ENCODE assay signal across 9 mouse cellular contexts in genomic region chr1:97553485-97554474, GRCm38 (mm10).
DNase-seq lines count a peak whose midpoint lies in the region; ATAC-seq and TF ChIP-seq lines count a peak whose summit lies in the region.
"Had no signal": no experiment of that assay in that cellular context is flagged by ENCODE, and none has a peak within 500 bp of the region (broad histone marks: within the 10 kb centered on the region; RNA-seq: fewer than 3 reads in every experiment).

No protein-coding gene starts in this region.

- no peak for TF ChIP-seq EP300 in CH12.LX (IDR thresholded peaks at IDR 0.05; ENCODE audit: low read length)
- TF ChIP-seq EP300 in lung, postnatal 0 days (IDR thresholded peaks at IDR 0.05), result no peak

- ATAC-seq in hindbrain, embryonic 15.5 days (ENCODE audit: low FRiP score, low read depth), result peak; percentile 98
- peak; percentile 92 for ATAC-seq in midbrain, embryonic 13.5 days
- no peak for ATAC-seq in kidney, embryonic 16.5 days (ENCODE audit: low FRiP score, low TSS enrichment)
- no peak for ATAC-seq in lung, postnatal 0 days

- peak; percentile 13 for DNase-seq in CH12.LX (ENCODE audit: extremely low read depth)
- DNase-seq in Muller cell, postnatal 12 days (ENCODE audit: inconsistent ontology term), result peak; percentile 9
- DNase-seq in testis, postnatal 14 days (ENCODE audit: low spot score), result no peak
- DNase-seq in lung, postnatal 0 days (ENCODE audit: low spot score), result no peak
- DNase-seq: kidney, postnatal 36 days; lung, postnatal 36 days had no signal

- no peak overlapping the region for H3K4me2 ChIP-seq in CH12.LX (ENCODE audit: insufficient read depth, low read depth, poor library complexity, severe bottlenecking)
- H3K4me2 ChIP-seq in hindbrain, embryonic 15.5 days, result no peak overlapping the region
- no peak overlapping the region for H3K4me2 ChIP-seq in midbrain, embryonic 13.5 days (replicated peaks)
- no peak overlapping the region for H3K4me2 ChIP-seq in kidney, embryonic 16.5 days (replicated peaks; ENCODE audit: low read depth, low read length)
- H3K4me2 ChIP-seq in lung, postnatal 0 days (replicated peaks; ENCODE audit: low read depth, low read length), result no peak overlapping the region

- TF ChIP-seq POLR2A in CH12.LX (IDR thresholded peaks at IDR 0.05; ENCODE audit: low read depth, low read length), result no peak

- no peak for TF ChIP-seq RAD21 in CH12.LX (IDR thresholded peaks at IDR 0.05; ENCODE audit: low read depth, low read length)

- in situ Hi-C loops in CH12.LX (cut with MboI; ENCODE audit: low pct_ligation_motif_present, low pct_unique_long_range_greater_than_20kb, low sequenced_read_pairs), result no loop called here

- 50% methylated on average over 8 of the region's 8 CpGs for WGBS in hindbrain, embryonic 15.5 days
- 55% methylated on average over 8 of the region's 8 CpGs for WGBS in midbrain, embryonic 13.5 days
- WGBS in kidney, embryonic 16.5 days, result 83% methylated on average over 8 of the region's 8 CpGs
- WGBS in lung, postnatal 0 days, result 80% methylated on average over 8 of the region's 8 CpGs

- no peaks in the 10 kb centered on the region for H3K9me3 ChIP-seq in CH12.LX (replicated peaks; ENCODE audit: low read length)
- H3K9me3 ChIP-seq in hindbrain, embryonic 15.5 days, result no peaks in the 10 kb centered on the region
- H3K9me3 ChIP-seq in midbrain, embryonic 13.5 days, result no peaks in the 10 kb centered on the region
- H3K9me3 ChIP-seq in kidney, embryonic 16.5 days (ENCODE audit: low read length), result no peaks in the 10 kb centered on the region
- no peaks in the 10 kb centered on the region for H3K9me3 ChIP-seq in lung, postnatal 0 days (ENCODE audit: low read length)

- H3K27ac ChIP-seq in CH12.LX (ENCODE audit: insufficient read depth, low read depth), result no peak overlapping the region
- peak overlapping the region; percentile 57 for H3K27ac ChIP-seq in hindbrain, embryonic 15.5 days (replicated peaks)
- no peak overlapping the region for H3K27ac ChIP-seq in midbrain, embryonic 13.5 days
- H3K27ac ChIP-seq in kidney, embryonic 16.5 days (ENCODE audit: low read length), result no peak overlapping the region
- H3K27ac ChIP-seq in lung, postnatal 0 days (ENCODE audit: low read length), result no peak overlapping the region

- H3K27me3 ChIP-seq in CH12.LX (replicated peaks), result no peaks in the 10 kb centered on the region
- no peaks in the 10 kb centered on the region for H3K27me3 ChIP-seq in hindbrain, embryonic 15.5 days
- no peaks in the 10 kb centered on the region for H3K27me3 ChIP-seq in midbrain, embryonic 13.5 days
- H3K27me3 ChIP-seq in kidney, embryonic 16.5 days (ENCODE audit: insufficient read depth, low read length), result no peaks in the 10 kb centered on the region
- no peaks in the 10 kb centered on the region for H3K27me3 ChIP-seq in lung, postnatal 0 days (replicated peaks; ENCODE audit: insufficient read depth, low read length)

- TF ChIP-seq CTCF in CH12.LX (conservative IDR thresholded peaks at IDR 0.05 in 1 of 2, IDR thresholded peaks at IDR 0.05 in 1 of 2; ENCODE audit: low read depth in 2 of 2, low read length in 2 of 2), result no peak
- no peak for TF ChIP-seq CTCF in lung, postnatal 0 days (IDR thresholded peaks at IDR 0.05)

- H3K4me1 ChIP-seq in CH12.LX (ENCODE audit: control insufficient read depth in 1 of 2, insufficient read depth in 2 of 2), result peaks cover 0 to 18% of the 10 kb centered on the region in 2 experiments; a peak in 2 of 4 replicates
- 0 out of 2 replicates have a peak, but pooled peaks cover 9% of the 10 kb centered on the region for H3K4me1 ChIP-seq in hindbrain, embryonic 15.5 days (replicated peaks)
- peaks cover 6% of the 10 kb centered on the region for H3K4me1 ChIP-seq in midbrain, embryonic 13.5 days (replicated peaks)
- H3K4me1 ChIP-seq in kidney, embryonic 16.5 days (ENCODE audit: insufficient read depth, low read length), result no peaks in the 10 kb centered on the region
- H3K4me1 ChIP-seq in lung, postnatal 0 days (ENCODE audit: insufficient read depth, low read depth, low read length), result no peaks in the 10 kb centered on the region

- H3K36me3 ChIP-seq in CH12.LX (replicated peaks in 1 of 2; ENCODE audit: control insufficient read depth in 1 of 2, insufficient read depth in 1 of 2, low read length in 1 of 2), result no peaks in the 10 kb centered on the region
- H3K36me3 ChIP-seq in hindbrain, embryonic 15.5 days, result no peaks in the 10 kb centered on the region
- no peaks in the 10 kb centered on the region for H3K36me3 ChIP-seq in midbrain, embryonic 13.5 days
- H3K36me3 ChIP-seq in kidney, embryonic 16.5 days (ENCODE audit: insufficient read depth, low read length), result no peaks in the 10 kb centered on the region
- H3K36me3 ChIP-seq in lung, postnatal 0 days (ENCODE audit: insufficient read depth, low read length), result no peaks in the 10 kb centered on the region

- H3K4me3 ChIP-seq in CH12.LX (replicated peaks in 1 of 3; ENCODE audit: low read depth in 2 of 3, low read length in 2 of 3, poor library complexity in 1 of 3), result no peak overlapping the region
- H3K4me3 ChIP-seq in hindbrain, embryonic 15.5 days, result no peak overlapping the region
- H3K4me3 ChIP-seq in midbrain, embryonic 13.5 days (replicated peaks), result no peak overlapping the region
- H3K4me3 ChIP-seq in kidney, embryonic 16.5 days (ENCODE audit: low read length), result no peak overlapping the region
- H3K4me3 ChIP-seq in lung, postnatal 0 days (ENCODE audit: low read depth, low read length), result no peak overlapping the region

- dilution Hi-C loops in CH12.LX (cut with MboI; ENCODE audit: extremely low pct_ligation_motif_present, extremely low pct_unique_long_range_greater_than_20kb, low sequenced_read_pairs), result no loop called here

- no peak overlapping the region for H3K9ac ChIP-seq in CH12.LX (ENCODE audit: insufficient read depth, low read depth)
- H3K9ac ChIP-seq in hindbrain, embryonic 15.5 days, result no peak overlapping the region
- H3K9ac ChIP-seq in midbrain, embryonic 13.5 days (replicated peaks), result no peak overlapping the region
- no peak overlapping the region for H3K9ac ChIP-seq in kidney, embryonic 16.5 days (replicated peaks; ENCODE audit: low read length)
- H3K9ac ChIP-seq in lung, postnatal 0 days (replicated peaks; ENCODE audit: low read depth), result no peak overlapping the region

- no peaks in the 10 kb centered on the region for H3K79me2 ChIP-seq in CH12.LX (replicated peaks; ENCODE audit: control insufficient read depth, extremely low read depth, insufficient read depth, poor library complexity, severe bottlenecking)

TF ChIP-seq in CH12.LX, 34 proteins besides CTCF, POLR2A, EP300 and RAD21:
- TF ChIP-seq E2F4 (IDR thresholded peaks at IDR 0.05; ENCODE audit: insufficient replicate concordance, low read depth, low read length) (no peak), RCOR1 (conservative IDR thresholded peaks at IDR 0.05; ENCODE audit: low read depth, low read length) (no peak), POLR2AphosphoS2 (IDR thresholded peaks at IDR 0.05; ENCODE audit: low read depth, low read length) (no peak), USF2 (conservative IDR thresholded peaks at IDR 0.05; ENCODE audit: low read depth, low read length) (no peak), ZKSCAN1 (IDR thresholded peaks at IDR 0.05; ENCODE audit: borderline replicate concordance, low read depth, low read length) (no peak), JUN (IDR thresholded peaks at IDR 0.05; ENCODE audit: insufficient read depth, low read depth, low read length) (no peak), ZC3H11A (IDR thresholded peaks at IDR 0.05; ENCODE audit: low read depth, low read length) (no peak), KAT2A (IDR thresholded peaks at IDR 0.05; ENCODE audit: insufficient replicate concordance, low read length) (no peak), HCFC1 (IDR thresholded peaks at IDR 0.05; ENCODE audit: low read depth, low read length) (no peak), TBP (conservative IDR thresholded peaks at IDR 0.05; ENCODE audit: low read depth, low read length) (no peak), JUND (conservative IDR thresholded peaks at IDR 0.05; ENCODE audit: low read depth, low read length) (no peak), CHD2 (IDR thresholded peaks at IDR 0.05; ENCODE audit: low read length) (no peak), BHLHE40 (IDR thresholded peaks at IDR 0.05; ENCODE audit: low read depth, low read length) (no peak), MAZ (IDR thresholded peaks at IDR 0.05; ENCODE audit: low read depth, low read length) (no peak)

Comparison
In these comparisons a context has a peak if more than half of its experiments do, and no peak if none do; other contexts are left out.
1. DNase-seq: peak in CH12.LX (single experiment) and Muller cell, postnatal 12 days (single experiment); none in testis, postnatal 14 days (single experiment) and lung, postnatal 0 days (single experiment).
2. ATAC-seq: peak in hindbrain, embryonic 15.5 days (single experiment) and midbrain, embryonic 13.5 days (single experiment); none in kidney, embryonic 16.5 days (single experiment) and lung, postnatal 0 days (single experiment).